Mouse (Mus musculus) T-helper 17 cell (primary cell): Measurements from ENCODE around the gene Prrt2.

Experiments used
- in situ Hi-C, 2 experiments: fragments of 300-600 bp; cut with MboI, MseI; formaldehyde crosslinking; loops; 1 replicate in 1 of 2; 2 replicates in 1 of 2; pipeline ENCODE4 v1.15.1; 2025; ENCODE audit warnings: high pct_unique_total_duplicates in 2 of 2

Gene Prrt2

DNA sequence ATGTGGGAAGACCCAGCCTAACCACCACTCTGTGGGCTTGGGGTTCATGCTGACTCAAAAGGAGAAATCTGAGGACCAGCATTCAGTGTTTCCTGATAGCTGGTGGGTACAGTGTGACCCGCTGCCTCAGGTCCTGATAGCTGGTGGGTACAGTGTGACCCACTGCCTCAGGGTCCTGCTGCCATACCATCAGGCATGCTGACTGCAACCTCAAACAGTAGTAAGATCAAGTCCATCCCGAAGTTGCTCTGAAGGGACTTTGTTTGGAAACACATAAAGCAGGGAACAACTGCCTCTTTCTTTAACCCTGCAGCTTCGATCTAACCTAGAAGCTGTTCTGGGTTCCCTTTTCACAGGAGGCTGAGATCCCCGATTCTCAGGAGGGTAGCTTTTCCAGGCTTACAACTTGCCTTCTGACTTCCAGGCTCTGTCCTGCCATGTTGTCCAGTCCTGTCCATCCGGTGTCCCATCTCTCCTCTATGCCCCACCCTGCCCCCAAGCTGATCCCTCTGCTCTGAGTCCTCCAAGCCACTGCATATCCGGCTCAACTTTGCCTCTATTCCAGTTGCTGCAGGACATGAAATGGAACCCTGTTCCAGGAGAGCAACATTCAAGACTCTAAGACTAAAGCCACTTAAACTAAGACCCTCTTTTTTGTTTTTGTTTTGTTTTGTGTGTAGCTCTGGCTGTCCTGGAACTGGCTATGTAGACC, 13.5 kb downstream of the Prrt2 start:
- in situ Hi-C loops = no loop called here

GRCm38 (mm10) chr7:127004122-127004875, 16.7 kb downstream of the Prrt2 start:
- in situ Hi-C loops = no loop called here

GRCm38 (mm10) chr7:127003620-127004019, 17.4 kb downstream of the Prrt2 start:
- in situ Hi-C loops = no loop called here

DNA sequence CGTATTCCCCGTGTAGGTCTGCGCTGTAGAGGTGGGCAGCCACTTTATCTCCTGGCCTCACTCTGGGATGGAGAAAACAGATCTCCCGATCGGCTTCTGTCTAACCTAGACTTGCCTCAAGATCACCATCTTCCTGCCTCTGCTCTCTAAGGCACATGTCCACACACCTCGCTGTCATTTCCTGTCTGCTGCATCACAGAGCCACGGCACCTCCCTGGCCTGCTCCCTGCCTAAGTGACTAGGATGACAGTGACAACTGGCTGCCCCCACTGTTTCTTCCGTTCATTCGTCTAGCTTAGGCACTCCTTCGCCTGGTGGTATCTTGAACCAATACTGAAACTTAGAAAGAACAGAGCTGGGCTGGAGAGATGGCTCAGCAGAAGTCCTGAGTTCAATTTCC, 21.4 kb downstream of the Prrt2 start:
- in situ Hi-C loops = no loop called here

GRCm38 (mm10) chr7:126996449-126996848, 24.6 kb downstream of the Prrt2 start:
- in situ Hi-C loops = no loop called here

- in situ Hi-C loops = no loop called here
These were observed 32.2 kb downstream of the Prrt2 start for GRCm38 (mm10) chr7:126988816-126989215.

GRCm38 (mm10) chr7:126986319-126986718, 34.7 kb downstream of the Prrt2 start:
- in situ Hi-C loops = no loop called here

DNA sequence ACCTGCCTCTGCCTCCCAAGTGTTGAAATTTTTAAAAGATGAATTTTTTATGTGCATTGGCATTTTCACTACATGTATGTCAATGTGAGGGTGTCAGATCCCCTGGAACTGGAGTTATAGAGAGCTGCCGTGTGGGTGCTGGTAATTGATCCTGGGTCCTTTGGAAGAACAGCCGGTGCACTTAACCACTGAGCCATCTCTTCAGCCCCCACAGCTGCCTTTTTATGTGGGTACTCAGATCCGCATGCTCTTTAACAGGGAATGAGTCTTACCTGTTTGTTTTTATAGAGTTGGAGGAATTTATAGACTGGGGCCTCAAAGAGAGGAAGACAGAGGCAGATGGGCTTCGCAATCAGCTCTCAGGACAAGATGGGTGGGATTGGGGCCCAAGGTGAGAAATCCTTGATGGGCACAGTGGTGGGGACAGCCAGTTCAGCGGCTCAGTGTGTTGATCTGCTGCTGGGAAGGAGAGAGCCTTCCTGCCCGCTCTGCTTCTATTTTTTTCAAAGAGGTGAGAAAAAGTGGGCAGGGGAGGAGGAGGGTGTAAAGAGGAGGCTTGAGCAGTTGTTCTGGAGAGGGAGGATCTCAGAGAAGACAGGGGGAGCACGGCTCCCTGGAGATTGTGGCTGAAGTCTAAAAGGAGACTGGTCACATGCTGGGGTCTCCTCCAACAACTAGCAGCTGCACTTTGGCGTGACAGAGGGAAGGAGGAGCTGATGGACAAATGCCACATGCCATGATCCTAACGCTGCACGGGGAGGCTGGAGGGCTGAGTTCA, 36.2 kb downstream of the Prrt2 start:
- in situ Hi-C loops = loop anchor here in 1 of 2 experiments (5.0 kb wide), 1 partner anchor 67 kb away; no protein-coding TSS in a partner anchor

- in situ Hi-C loops = loop anchor here in 1 of 2 experiments (5.0 kb wide), 1 partner anchor 69 kb away; no protein-coding TSS in a partner anchor
These were observed 37.9 kb downstream of the Prrt2 start for GRCm38 (mm10) chr7:126983113-126983512.

DNA sequence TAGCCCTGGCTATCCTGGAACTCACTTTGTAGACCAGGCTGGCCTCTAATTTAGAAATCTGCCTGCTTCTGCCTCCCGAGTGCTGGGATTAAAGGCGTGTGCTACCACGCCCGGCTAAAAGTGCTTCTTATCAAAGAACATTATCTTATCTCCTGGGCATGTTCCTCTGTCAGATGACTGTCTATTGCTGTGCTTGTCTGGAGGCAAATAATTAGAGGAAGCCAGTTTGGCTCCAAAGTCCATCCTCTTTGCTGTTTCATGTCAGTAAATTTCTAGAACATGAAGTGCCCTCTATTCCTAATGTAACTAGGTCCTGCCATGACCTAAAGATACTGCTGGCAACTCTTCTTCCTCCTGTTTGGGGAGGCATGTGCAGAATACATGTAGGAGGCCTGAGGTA, 39.0 kb downstream of the Prrt2 start:
- in situ Hi-C loops = loop anchor here in 1 of 2 experiments (5.0 kb wide), 1 partner anchor 70 kb away; no protein-coding TSS in a partner anchor

DNA sequence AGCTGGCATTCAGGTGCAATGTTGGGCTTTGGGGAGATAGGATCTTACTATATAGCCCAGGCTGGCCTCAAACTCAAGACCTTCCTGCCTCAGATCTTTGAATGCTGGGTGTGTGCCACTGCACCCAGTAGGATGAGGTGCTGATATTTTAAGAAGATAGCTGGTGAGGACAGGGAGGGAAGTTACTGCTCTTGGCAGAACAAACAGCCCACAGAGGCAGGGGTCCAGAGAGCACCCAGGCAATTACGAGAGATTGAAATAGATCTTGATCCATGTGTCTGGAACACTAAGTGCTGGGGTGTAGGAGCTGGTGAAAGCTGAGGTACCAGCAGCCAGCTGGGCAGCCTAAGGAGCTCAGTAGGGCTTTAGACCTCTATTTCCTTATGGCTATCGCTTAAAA, 39.4 kb downstream of the Prrt2 start:
- in situ Hi-C loops = loop anchor here in 1 of 2 experiments (5.0 kb wide), 1 partner anchor 71 kb away; no protein-coding TSS in a partner anchor

DNA sequence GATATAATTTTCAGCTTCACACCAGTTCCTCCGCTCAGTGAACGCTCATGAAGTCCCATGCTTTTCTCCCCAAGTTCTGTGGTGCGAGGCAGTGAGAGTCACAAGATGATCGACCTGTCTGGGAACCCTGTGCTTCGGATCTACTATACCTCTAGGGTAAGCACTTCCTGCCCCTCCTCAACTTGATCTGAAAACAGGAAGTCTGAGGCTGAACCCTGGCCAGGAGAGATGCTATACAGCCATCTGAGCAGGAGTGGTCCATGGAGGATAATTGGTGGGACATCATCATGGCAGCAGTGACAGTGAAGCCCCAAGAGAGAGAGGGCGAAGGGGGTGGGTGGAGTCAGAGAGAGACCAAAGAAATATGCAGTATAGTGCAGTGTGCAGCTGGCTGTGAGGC, 42.2 kb downstream of the Prrt2 start:
- in situ Hi-C loops = no loop called here

DNA sequence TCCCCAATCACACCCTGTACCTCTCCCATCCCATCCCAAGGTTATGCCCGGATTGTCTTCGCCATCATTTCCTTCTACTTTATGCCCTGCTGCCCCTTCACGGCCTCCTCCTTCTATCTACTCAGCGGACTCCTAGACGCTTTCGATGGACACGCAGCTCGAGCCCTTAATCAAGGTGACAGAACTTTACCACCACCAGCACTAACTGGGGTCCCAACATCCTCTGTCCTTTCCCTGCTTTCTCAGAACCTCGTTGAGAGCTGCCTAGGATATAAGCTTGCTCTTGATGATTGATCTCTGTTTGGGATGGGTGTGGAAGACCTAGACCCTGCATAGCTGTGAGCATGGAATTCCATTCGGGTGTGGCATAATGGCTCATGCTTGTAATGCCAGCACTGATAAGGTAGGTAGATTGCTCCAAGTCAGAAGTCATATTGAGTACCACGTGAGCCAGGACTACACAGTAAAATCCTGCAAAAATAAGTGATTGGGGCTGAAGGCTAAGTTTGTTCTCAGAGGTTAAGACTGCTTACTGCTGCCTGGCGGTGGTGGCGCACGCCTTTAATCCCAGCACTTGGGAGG, 44.0 kb downstream of the Prrt2 start:
- in situ Hi-C loops = no loop called here

DNA sequence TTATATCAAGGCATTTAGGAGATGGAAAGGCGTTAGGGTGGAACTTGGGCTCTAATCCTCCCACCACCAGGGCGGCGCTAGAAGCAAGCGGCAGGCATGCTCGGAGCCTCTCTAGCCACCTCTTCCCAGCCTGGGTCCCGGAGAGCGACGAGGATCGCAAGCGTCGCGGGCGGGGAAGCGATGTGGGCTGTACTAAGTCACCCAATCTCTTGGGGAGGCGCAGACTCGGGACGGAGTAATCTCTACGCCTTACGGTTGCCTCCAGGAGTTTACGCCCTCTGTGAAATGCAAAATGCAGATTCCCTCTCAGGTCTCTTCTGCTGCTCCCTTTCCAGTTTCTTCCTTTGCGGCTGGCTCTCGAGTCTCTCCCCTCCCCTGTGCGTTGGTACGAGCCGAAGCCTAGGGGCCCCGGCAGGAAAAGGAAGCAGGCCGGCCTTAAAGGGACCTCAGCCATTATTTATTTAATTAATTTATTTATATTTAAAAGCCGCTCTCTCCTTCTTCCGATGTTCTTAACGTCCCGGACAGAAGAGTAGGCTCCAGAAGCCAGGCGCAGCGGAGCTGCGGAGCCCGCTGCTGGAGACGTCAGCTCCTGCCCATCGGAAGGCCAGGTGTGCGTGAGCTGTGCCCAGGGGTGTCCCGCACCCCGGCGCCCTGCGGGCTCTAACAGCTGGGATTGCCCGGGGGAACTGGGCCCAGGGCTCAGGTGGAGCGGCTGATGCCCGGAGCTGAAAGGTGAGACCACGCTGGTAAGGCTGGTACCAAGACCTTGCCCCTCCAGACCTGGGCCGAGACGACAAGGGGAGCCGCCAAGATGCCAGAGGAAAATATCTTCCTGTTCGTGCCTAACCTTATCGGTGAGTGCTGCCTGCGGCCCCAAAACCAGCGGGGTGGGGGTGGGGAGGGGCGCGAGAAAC, 44.8 kb downstream of the Prrt2 start, which contains the start of gene Cdiptos:
Gene Cdiptos, minus strand, starts transcription at position 149 of the 917 bp plus-strand sequence.
- in situ Hi-C loops = no loop called here

DNA sequence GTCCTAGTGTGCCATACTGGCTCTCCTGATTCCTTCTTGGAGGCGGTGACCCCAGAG, 45.3 kb downstream of the Prrt2 start, which contains the start of gene Cdipt:
Gene Cdipt, plus strand, starts transcription at position 22 of the 57 bp plus-strand sequence.
- in situ Hi-C loops = no loop called here

DNA sequence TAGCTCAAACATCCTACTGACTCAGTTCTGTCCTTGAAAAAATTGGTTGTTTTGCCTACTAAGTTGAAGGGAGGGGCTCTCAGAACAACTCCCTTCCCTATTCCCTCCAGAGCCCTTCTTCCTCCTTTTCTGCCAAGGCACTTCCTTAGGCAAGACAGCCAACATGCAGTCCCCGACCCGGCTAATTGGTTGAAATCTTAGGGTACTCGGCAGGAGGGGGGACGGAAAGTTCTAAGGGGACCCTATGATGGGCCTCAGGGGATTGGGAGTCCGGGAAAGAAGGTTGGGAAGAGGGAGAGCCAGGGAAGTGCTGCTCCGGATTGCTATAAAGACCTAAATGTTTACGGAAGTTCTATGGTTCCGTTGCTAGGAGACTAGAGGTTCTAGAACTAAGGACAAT, 45.5 kb downstream of the Prrt2 start:
- in situ Hi-C loops = no loop called here
